Mouse (Mus musculus) gastrocnemius, postnatal 25 days (tissue): ENCODE data around the gene S1pr2. TPM values are rescaled to one million over a fixed set of nuclear protein-coding genes. Genes with fewer than 3 reads are reported as not detected.

Experiments
- DNase-seq: peaks from one replicate; pipeline ENCODE4 v3.0.0; 2022
- microRNA-seq, 2 experiments: library from miRNA; unstranded; fragments of <30 nt; microRNA quantifications; one replicate each; pipeline ENCODE4 v1.2.0; 2021; ENCODE audit warnings: borderline replicate concordance in 2 of 2
- total RNA-seq, 2 experiments: library from RNA; stranded (reverse); gene quantifications; 1 replicate in 1 of 2; 2 replicates in 1 of 2; pipeline ENCODE4 v1.2.3; 2021

S1pr2 gene
- total RNA-seq, 2 experiments from 2014 or later = 2.3 to 3.6 TPM

DNA sequence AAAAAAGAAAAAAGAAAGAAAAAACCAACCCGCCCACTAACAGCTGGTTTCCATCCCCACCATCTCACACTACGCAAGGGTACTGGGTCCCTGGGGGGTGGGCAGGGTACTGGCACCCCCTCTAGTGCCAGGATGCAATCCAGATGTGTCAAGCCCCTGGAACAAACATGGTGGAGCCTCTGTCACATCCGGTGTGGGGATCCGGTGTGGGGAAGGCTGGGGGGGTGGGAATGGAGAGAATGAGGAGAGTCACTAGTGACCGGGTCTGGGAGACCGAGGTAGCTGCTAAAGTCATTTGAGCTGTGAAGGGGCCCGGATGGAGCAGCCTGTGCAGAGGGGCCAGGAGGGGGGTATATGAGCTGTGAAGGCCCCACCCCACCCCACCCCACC lies 4.8 kb downstream of the S1pr2 start:
- peak; percentile 66 for DNase-seq

- no peak for DNase-seq
Observed at GRCm38 (mm10) chr9:20966747-20967146, 9.8 kb downstream of the S1pr2 start.

DNA sequence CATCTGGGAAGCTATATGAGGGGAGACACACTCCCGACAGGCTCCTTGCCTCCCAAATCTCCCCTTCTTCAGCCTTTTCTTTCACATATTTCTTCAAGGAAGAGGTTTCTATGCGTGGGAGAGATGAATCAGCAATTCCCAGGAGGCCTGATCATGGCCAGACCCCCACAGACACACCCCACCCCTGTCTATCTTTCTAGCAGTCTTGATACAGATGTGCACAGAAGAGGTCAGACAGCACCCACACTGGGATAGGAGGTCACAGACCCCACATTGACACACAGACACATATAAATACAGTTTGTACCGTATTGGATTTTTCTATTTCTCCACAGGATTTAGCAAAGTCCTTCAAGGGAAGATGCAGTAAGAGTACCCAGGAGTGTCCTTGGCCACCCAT lies 10.6 kb downstream of the S1pr2 start:
- no peak for DNase-seq

DNA sequence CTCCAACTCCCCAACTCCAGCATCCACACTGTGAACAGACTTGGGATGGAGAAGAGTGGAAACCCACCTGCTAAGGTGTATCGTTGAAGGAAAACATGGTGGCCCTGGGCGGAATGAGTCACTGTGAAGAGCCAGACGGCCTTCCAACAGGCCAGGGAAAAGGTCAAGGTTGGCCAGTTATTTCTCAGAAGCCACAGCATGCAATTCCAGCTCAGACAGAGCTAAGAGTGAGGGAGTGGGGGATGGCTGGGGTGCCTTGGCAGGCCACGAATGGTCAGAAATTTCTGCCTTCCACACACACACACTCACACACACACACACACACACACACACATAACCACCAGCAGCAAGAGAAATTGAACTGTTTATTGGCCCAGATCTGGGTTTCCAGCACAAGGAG lies 11.0 kb downstream of the S1pr2 start:
- DNase-seq = no peak

DNA sequence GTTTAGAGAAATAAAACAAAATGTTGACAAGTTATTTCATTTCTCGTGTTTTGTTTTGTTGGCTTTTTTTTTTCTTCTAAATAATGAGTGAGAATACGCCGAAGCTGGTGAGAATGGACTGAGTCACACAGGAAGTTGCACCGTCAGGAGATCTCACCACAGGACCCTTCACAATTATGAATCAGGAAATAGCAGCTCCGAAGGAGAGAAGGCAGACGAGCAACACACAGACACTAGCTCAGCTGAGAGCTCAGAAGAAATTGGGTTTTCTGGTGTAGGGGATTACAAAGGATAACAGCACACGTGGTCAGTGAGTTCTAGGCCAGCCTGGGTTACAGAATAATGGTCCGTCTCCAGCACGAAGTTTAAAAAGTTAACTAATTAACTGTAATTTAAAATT lies 15.0 kb downstream of the S1pr2 start:
- no peak for DNase-seq

GRCm38 (mm10) chr9:20959430-20959938 lies 17.1 kb downstream of the S1pr2 start, which contains the start of gene Dnmt1:
Gene Dnmt1, minus strand, starts transcription at chr9:20959888.
- no peak for DNase-seq

DNA sequence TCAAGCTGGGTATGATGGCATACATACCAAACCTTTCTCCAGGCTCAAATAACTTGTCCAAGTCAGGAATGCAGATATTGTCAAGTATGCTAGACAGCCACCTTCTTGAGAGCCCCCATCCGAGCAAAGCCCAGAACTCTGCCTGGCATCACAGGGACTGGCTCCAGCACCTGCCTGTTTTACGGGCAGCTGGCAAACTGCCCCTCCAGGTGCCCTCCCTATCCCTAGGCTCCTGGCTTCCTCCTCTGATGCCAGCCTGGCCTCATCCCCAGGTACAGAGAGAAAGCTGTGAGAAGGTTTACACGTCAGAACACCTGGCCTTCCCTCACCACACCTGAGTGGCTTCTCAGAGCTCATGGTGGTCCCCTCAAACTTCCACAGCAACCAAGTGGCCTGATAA lies 19.6 kb downstream of the S1pr2 start:
- DNase-seq = no peak

- DNase-seq = peak; percentile 91
Observed at GRCm38 (mm10) chr9:20952520-20953227, 23.9 kb downstream of the S1pr2 start.

DNA sequence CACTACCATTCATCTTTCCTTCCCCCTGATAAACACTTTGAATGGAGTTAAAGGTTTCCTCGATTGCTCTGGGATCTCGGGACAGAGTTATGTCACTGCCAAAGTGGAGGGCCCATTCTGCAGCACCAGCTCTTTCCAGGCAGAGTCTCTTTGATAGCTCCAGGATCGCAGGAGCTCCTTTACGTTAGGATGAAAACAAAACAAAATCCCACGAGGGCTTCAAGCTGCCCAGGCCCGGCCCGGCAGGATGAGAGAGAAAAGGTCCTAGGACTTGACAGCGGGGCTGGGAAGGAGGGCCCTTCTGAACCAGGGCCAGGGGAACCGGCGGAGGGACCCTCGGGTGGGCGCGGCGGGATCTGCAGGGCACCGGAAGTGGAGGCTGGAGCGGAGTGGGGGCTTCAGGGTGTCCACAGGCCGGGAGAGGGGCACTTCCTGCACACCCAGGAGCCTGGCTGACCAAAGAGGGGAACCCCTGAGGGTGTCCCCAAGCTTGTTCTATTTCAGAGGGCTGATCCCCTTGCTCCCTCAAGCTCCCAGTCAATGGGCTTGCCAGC lies 24.5 kb downstream of the S1pr2 start:
- no peak for DNase-seq

GRCm38 (mm10) chr9:20951441-20951840 lies 25.1 kb downstream of the S1pr2 start:
- DNase-seq = no peak

DNA sequence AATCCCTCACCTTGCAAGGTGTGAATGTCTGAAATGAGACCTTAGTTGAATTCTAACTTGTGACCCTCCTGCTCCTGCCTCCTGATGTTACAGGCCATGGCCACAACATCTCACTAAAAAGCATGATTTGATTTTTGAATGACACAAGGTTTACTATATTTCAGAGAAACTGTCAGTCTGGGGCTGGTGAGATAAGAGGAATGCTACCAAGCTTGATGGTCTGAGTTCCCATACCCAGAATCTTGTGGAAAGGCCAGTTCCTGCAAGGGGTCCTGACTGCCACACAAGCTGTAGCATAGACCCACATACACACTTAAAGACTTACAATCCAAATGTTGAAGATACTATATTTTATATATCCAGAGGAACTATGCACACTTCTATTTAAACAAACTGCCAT lies 26.2 kb downstream of the S1pr2 start:
- no peak for DNase-seq

DNA sequence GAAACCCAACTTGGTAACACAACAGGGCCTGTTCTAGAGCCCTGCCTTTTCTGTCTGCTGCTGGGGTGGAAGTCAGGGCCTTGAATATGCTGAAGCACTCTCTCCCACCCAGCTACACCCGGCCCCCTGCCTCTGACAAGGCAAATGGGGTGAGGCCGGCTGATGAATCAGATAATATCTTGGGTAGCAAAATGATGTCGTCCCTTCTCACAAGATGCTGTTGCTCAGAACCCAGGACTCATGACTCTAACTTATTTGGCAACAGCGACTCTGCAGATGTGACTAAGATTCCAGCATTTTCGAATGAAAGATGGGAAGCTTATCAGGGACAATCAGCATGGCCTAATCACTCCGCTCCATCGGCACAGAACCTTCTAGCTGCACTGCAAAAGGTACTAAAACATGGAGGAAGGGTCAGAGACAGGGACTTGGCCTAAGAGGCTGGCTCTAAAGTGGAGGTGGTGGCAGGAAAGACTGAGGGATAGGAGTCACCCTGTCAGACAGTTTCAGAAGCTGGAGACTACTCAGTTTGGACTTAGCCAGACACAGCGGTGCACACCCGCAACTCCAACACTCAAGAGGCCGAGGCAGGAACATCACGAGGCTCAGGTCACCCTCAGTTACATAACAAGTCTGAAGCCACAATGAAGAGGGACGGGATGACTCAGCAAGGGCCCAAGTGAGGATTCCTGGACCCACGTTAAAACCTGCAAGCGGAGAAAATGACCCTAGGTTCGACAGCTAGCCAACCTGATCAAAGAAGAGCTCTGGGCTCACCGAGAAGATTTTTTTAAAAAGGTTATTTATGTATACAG lies 30.3 kb downstream of the S1pr2 start:
- DNase-seq = no peak

GRCm38 (mm10) chr9:20944697-20945370 lies 31.7 kb downstream of the S1pr2 start:
- peak; percentile 14 for DNase-seq

- DNase-seq = no peak
Observed at GRCm38 (mm10) chr9:20943911-20944310, 32.7 kb downstream of the S1pr2 start.

- peak; percentile 35 for DNase-seq
Observed at GRCm38 (mm10) chr9:20943396-20943795, 33.2 kb downstream of the S1pr2 start.

GRCm38 (mm10) chr9:20923258-20923657 lies 53.3 kb downstream of the S1pr2 start:
- no peak for DNase-seq

DNA sequence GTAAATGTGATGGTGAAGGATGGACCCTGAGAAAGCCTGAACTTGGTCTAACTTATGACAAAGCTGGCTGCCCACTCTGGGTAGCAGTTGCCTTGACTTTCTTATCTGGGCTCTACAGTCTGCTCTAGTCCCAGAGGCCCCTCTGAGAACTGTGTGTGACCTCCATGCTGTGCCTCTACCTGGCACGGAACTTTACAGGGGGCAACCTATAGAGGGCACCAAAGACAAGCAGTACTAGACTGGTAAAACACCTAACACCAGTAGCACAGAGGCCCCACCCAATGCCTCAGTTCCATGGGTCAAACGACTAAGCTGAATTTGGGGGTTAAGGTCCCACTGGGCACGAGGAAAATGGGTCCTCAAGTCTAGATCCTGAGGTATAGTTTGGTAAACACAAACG lies 60.4 kb downstream of the S1pr2 start:
- DNase-seq = no peak

Small RNAs within 50 kb of the gene (microRNA-seq; reads per million reads assigned to microRNA genes)
- gene Mir7081 = 0 reads per million in 2 experiments

Other genes starting within 250 kb of the S1pr2 start
- gene Olfm2, start 230.4 kb downstream of the S1pr2 start, total RNA-seq = under 1 TPM; 0.13 to 0.20 TPM
- 10 to 100 TPM; 37.8 to 41.0 TPM for gene Col5a3, start 161.7 kb downstream of the S1pr2 start, total RNA-seq
- under 1 TPM in 1 of 2 experiments, not detected in 1; 0.20 TPM for gene Rdh8, start 158.3 kb downstream of the S1pr2 start, total RNA-seq
- 1 to 10 TPM; 1.7 to 2.7 TPM for gene A230050P20Rik, start 108.1 kb downstream of the S1pr2 start, total RNA-seq
- gene Angptl6, start 97.1 kb downstream of the S1pr2 start, total RNA-seq = 1 to 10 TPM; 4.1 to 4.6 TPM
- gene Ppan, start 88.6 kb downstream of the S1pr2 start, total RNA-seq = 1 to 10 TPM; 7.4 to 7.7 TPM
- gene Eif3g, start 78.2 kb downstream of the S1pr2 start, total RNA-seq = 100 to 1,000 TPM in 1 of 2 experiments, 10 to 100 TPM in 1; 90.9 to 101 TPM
- 10 to 100 TPM in 1 of 2 experiments, 1 to 10 TPM in 1; 6.5 to 10.5 TPM for gene Dnmt1, start 16.9 kb downstream of the S1pr2 start, total RNA-seq
- 10 to 100 TPM; 61.9 to 62.8 TPM for gene Mrpl4, start 26.0 kb upstream of the S1pr2 start, total RNA-seq
- 1 to 10 TPM; 1.6 to 3.0 TPM for gene Icam1, start 39.2 kb upstream of the S1pr2 start, total RNA-seq
- gene Icam4, start 52.6 kb upstream of the S1pr2 start, total RNA-seq = 1 to 10 TPM; 1.0 to 1.6 TPM
- gene Icam5, start 55.3 kb upstream of the S1pr2 start, total RNA-seq = not detected
- gene Zglp1, start 90.3 kb upstream of the S1pr2 start, total RNA-seq = not detected
- gene Gm49373, start 96.3 kb upstream of the S1pr2 start, total RNA-seq = under 1 TPM in 1 of 2 experiments, not detected in 1; 0.27 TPM
- gene Fdx1l, start 96.8 kb upstream of the S1pr2 start, total RNA-seq = 10 to 100 TPM; 34.7 to 35.4 TPM
- under 1 TPM; 0.35 to 0.67 TPM for gene Gm38431, start 115.2 kb upstream of the S1pr2 start, total RNA-seq
- 10 to 100 TPM; 15.2 to 17.0 TPM for gene Raver1, start 115.2 kb upstream of the S1pr2 start, total RNA-seq
- 1 to 10 TPM; 4.7 to 5.8 TPM for gene Tyk2, start 154.5 kb upstream of the S1pr2 start, total RNA-seq
- gene Cdc37, start 173.2 kb upstream of the S1pr2 start, total RNA-seq = 100 to 1,000 TPM; 120 to 126 TPM
- gene Pde4a, start 188.9 kb upstream of the S1pr2 start, total RNA-seq = 10 to 100 TPM; 44.6 to 46.7 TPM